Mouse (Mus musculus): ENCODE measurements around the gene Zswim1. TPM values are rescaled to one million over a fixed set of nuclear protein-coding genes. Genes with fewer than 3 reads are reported as not detected.
A peak's percentile ranks its signal among the peaks of the same experiment; 100 is the strongest.
"Not testable (repeated sequence)": the region's sequence is repeated elsewhere in the genome, so short reads cannot be mapped to it uniquely, and the experiment has no call there.

Gene Zswim1
- total RNA-seq, 1 experiment = 21.5 TPM

DNA sequence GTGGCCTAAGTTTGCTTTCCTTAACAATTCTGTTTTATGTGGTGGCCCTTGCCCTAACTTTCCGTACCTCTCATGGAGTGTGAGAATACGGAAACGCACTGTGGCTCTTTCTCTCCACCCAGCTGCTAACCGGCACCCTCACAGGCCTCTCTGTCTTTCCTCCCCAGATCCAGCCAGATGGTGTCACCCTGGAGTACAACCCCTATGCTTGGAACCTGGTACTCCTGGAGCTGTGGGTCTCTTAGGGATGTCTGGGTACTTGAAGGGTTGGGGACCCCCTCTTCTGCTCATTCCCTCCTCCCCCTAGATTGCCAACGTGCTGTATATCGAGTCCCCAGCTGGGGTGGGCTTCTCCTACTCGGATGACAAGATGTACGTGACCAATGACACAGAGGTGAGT lies 12.0 kb downstream of the Zswim1 start:
- H3K36me3 ChIP-seq (ENCODE audit: control insufficient read depth, insufficient read depth, low read length, poor library complexity, severe bottlenecking) = peaks cover 32% of the 10 kb centered on the region
- TF ChIP-seq ZC3H11A (IDR thresholded peaks at IDR 0.05; ENCODE audit: borderline replicate concordance, low read depth, low read length) = no peak
- no peak for TF ChIP-seq ZNF384 (IDR thresholded peaks at IDR 0.05; ENCODE audit: low read depth, low read length)
- TF ChIP-seq HCFC1 (IDR thresholded peaks at IDR 0.05; ENCODE audit: borderline replicate concordance, insufficient read depth, low read length) = no peak
- no peak for TF ChIP-seq CHD2 (IDR thresholded peaks at IDR 0.05; ENCODE audit: low read depth, low read length)
- TF ChIP-seq MAFK (IDR thresholded peaks at IDR 0.05; ENCODE audit: insufficient read depth, low read depth, low read length) = no peak
- DNase-seq (ENCODE audit: low read depth, low spot score) = no peak
- H3K9ac ChIP-seq (ENCODE audit: insufficient read depth, low read depth, low read length, poor library complexity, severe bottlenecking) = peak overlapping the region; percentile 75
- H3K27ac ChIP-seq (ENCODE audit: insufficient read depth, low read depth, low read length, poor library complexity, severe bottlenecking) = no peak overlapping the region
- in situ Hi-C loops (cut with MboI; ENCODE audit: low sequenced_read_pairs in 2 of 2, unreplicated experiment in 2 of 2) = no loop called here
- H3K4me3 ChIP-seq (ENCODE audit: insufficient read depth in 1 of 2, low read depth in 1 of 2, low read length in 2 of 2, poor library complexity in 1 of 2, severe bottlenecking in 1 of 2) = peak overlapping the region; percentile 75 to 78
- H3K4me1 ChIP-seq (ENCODE audit: control insufficient read depth in 2 of 2, insufficient read depth in 2 of 2, low read length in 2 of 2, poor library complexity in 1 of 2) = peaks cover 2 to 10% of the 10 kb centered on the region in 2 experiments; a peak in 1 of 4 replicates
- no peaks in the 10 kb centered on the region for H3K9me3 ChIP-seq (ENCODE audit: control insufficient read depth, insufficient read depth, low read depth, low read length)

DNA sequence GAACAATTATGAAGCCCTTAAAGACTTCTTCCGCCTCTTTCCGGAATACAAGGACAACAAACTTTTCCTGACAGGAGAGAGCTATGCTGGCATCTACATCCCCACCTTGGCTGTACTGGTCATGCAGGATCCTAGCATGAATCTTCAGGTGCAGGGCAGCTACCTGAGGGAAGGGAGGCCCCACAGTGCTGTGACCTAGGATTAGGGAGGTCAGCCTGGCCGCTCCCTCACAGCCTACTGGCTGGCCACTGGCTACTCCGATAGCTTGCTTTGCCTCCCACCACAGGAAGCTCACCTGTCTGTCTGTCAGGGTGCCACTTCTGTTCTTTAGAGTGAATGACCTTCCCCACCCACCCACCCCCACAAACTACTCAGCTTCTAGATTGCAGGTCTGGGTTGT lies 12.7 kb downstream of the Zswim1 start:
- Histone ChIP-seq H3K9ac (ENCODE audit: insufficient read depth, low read depth, low read length, poor library complexity, severe bottlenecking) (no peak overlapping the region), H3K4me3 (ENCODE audit: insufficient read depth in 1 of 2, low read depth in 1 of 2, low read length in 2 of 2, poor library complexity in 1 of 2, severe bottlenecking in 1 of 2) (0 out of 4 replicates have a peak overlapping the region, but pooled peaks of 1 of the 2 experiments have one; percentile 75), H3K27ac (ENCODE audit: insufficient read depth, low read depth, low read length, poor library complexity, severe bottlenecking) (no peak overlapping the region), H3K4me1 (ENCODE audit: control insufficient read depth in 2 of 2, insufficient read depth in 2 of 2, low read length in 2 of 2, poor library complexity in 1 of 2) (peaks cover 2 to 13% of the 10 kb centered on the region in 2 experiments; a peak in 1 of 4 replicates), H3K36me3 (ENCODE audit: control insufficient read depth, insufficient read depth, low read length, poor library complexity, severe bottlenecking) (peaks cover 37% of the 10 kb centered on the region), H3K9me3 (ENCODE audit: control insufficient read depth, insufficient read depth, low read depth, low read length) (no peaks in the 10 kb centered on the region)
- DNase-seq (ENCODE audit: low read depth, low spot score) = no peak
- TF ChIP-seq CHD2 (IDR thresholded peaks at IDR 0.05; ENCODE audit: low read depth, low read length) (no peak), ZNF384 (IDR thresholded peaks at IDR 0.05; ENCODE audit: low read depth, low read length) (no peak), ZC3H11A (IDR thresholded peaks at IDR 0.05; ENCODE audit: borderline replicate concordance, low read depth, low read length) (no peak), MAFK (IDR thresholded peaks at IDR 0.05; ENCODE audit: insufficient read depth, low read depth, low read length) (no peak), HCFC1 (IDR thresholded peaks at IDR 0.05; ENCODE audit: borderline replicate concordance, insufficient read depth, low read length) (no peak)
- in situ Hi-C loops (cut with MboI; ENCODE audit: low sequenced_read_pairs in 2 of 2, unreplicated experiment in 2 of 2) = no loop called here

- Histone ChIP-seq H3K9ac (ENCODE audit: insufficient read depth, low read depth, low read length, poor library complexity, severe bottlenecking) (no peak overlapping the region), H3K36me3 (ENCODE audit: control insufficient read depth, insufficient read depth, low read length, poor library complexity, severe bottlenecking) (peaks cover 66% of the 10 kb centered on the region), H3K9me3 (ENCODE audit: control insufficient read depth, insufficient read depth, low read depth, low read length) (no peaks in the 10 kb centered on the region), H3K4me1 (ENCODE audit: control insufficient read depth in 2 of 2, insufficient read depth in 2 of 2, low read length in 2 of 2, poor library complexity in 1 of 2) (no peaks in the 10 kb centered on the region), H3K4me3 (ENCODE audit: insufficient read depth in 1 of 2, low read depth in 1 of 2, low read length in 2 of 2, poor library complexity in 1 of 2, severe bottlenecking in 1 of 2) (no peak overlapping the region), H3K27ac (ENCODE audit: insufficient read depth, low read depth, low read length, poor library complexity, severe bottlenecking) (no peak overlapping the region)
- in situ Hi-C loops (cut with MboI; ENCODE audit: low sequenced_read_pairs in 2 of 2, unreplicated experiment in 2 of 2) = no loop called here
- TF ChIP-seq MAFK (IDR thresholded peaks at IDR 0.05; ENCODE audit: insufficient read depth, low read depth, low read length) = no peak
- TF ChIP-seq HCFC1 (IDR thresholded peaks at IDR 0.05; ENCODE audit: borderline replicate concordance, insufficient read depth, low read length) = no peak
- no peak for TF ChIP-seq CHD2 (IDR thresholded peaks at IDR 0.05; ENCODE audit: low read depth, low read length)
- no peak for TF ChIP-seq ZC3H11A (IDR thresholded peaks at IDR 0.05; ENCODE audit: borderline replicate concordance, low read depth, low read length)
- no peak for TF ChIP-seq ZNF384 (IDR thresholded peaks at IDR 0.05; ENCODE audit: low read depth, low read length)
- DNase-seq (ENCODE audit: low read depth, low spot score) = no peak
Observed at GRCm38 (mm10) chr2:164845782-164846181, 23.3 kb downstream of the Zswim1 start.

GRCm38 (mm10) chr2:164850061-164850460 lies 27.6 kb downstream of the Zswim1 start:
- Histone ChIP-seq H3K4me1 (ENCODE audit: control insufficient read depth in 2 of 2, insufficient read depth in 2 of 2, low read length in 2 of 2, poor library complexity in 1 of 2) (peaks cover 0 to 8% of the 10 kb centered on the region in 2 experiments; a peak in 2 of 4 replicates), H3K36me3 (ENCODE audit: control insufficient read depth, insufficient read depth, low read length, poor library complexity, severe bottlenecking) (peaks cover 67% of the 10 kb centered on the region), H3K9me3 (ENCODE audit: control insufficient read depth, insufficient read depth, low read depth, low read length) (no peaks in the 10 kb centered on the region), H3K27ac (ENCODE audit: insufficient read depth, low read depth, low read length, poor library complexity, severe bottlenecking) (no peak overlapping the region), H3K4me3 (ENCODE audit: insufficient read depth in 1 of 2, low read depth in 1 of 2, low read length in 2 of 2, poor library complexity in 1 of 2, severe bottlenecking in 1 of 2) (no peak overlapping the region), H3K9ac (ENCODE audit: insufficient read depth, low read depth, low read length, poor library complexity, severe bottlenecking) (no peak overlapping the region)
- DNase-seq (ENCODE audit: low read depth, low spot score) = no peak
- TF ChIP-seq CHD2 (IDR thresholded peaks at IDR 0.05; ENCODE audit: low read depth, low read length) (no peak), MAFK (IDR thresholded peaks at IDR 0.05; ENCODE audit: insufficient read depth, low read depth, low read length) (no peak), ZNF384 (IDR thresholded peaks at IDR 0.05; ENCODE audit: low read depth, low read length) (no peak), HCFC1 (IDR thresholded peaks at IDR 0.05; ENCODE audit: borderline replicate concordance, insufficient read depth, low read length) (no peak), ZC3H11A (IDR thresholded peaks at IDR 0.05; ENCODE audit: borderline replicate concordance, low read depth, low read length) (no peak)
- in situ Hi-C loops (cut with MboI; ENCODE audit: low sequenced_read_pairs in 2 of 2, unreplicated experiment in 2 of 2) = no loop called here

DNA sequence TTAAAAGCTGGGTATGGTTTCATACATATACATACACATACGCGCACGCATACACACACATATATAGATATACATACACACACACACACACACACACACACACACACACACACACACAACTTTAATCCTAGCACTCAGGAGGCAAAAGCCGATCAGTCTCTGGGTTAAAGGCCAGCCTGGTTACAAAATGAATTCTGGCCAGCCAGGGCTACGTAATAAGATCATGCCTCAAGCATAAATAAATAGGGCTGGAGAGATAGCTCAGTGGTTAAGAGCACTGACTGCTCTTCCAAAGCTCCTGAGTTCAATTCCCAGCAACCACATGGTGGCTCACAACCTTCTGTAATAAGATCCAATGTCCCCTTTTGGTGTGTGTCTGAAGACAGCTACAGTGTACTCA lies 33.1 kb downstream of the Zswim1 start:
- Histone ChIP-seq H3K4me1 (ENCODE audit: control insufficient read depth in 2 of 2, insufficient read depth in 2 of 2, low read length in 2 of 2, poor library complexity in 1 of 2) (peaks cover 16 to 21% of the 10 kb centered on the region in 2 experiments), H3K36me3 (ENCODE audit: control insufficient read depth, insufficient read depth, low read length, poor library complexity, severe bottlenecking) (peaks cover 38% of the 10 kb centered on the region)
- H3K9ac ChIP-seq (ENCODE audit: insufficient read depth, low read depth, low read length, poor library complexity, severe bottlenecking); DNase-seq (ENCODE audit: low read depth, low spot score); in situ Hi-C loops (cut with MboI; ENCODE audit: low sequenced_read_pairs in 2 of 2, unreplicated experiment in 2 of 2); H3K9me3 ChIP-seq (ENCODE audit: control insufficient read depth, insufficient read depth, low read depth, low read length); H3K27ac ChIP-seq (ENCODE audit: insufficient read depth, low read depth, low read length, poor library complexity, severe bottlenecking); H3K4me3 ChIP-seq (ENCODE audit: insufficient read depth in 1 of 2, low read depth in 1 of 2, low read length in 2 of 2, poor library complexity in 1 of 2, severe bottlenecking in 1 of 2): not testable (repeated sequence)

All from ES-E14 (cell line).